Mouse (Mus musculus) adrenal gland, adult (tissue): Measurements from ENCODE around the gene Glce.

Source experiments
- DNase-seq, 2 experiments: peaks; one replicate each; pipeline ENCODE4 v3.0.0; 2022 to 2023; ENCODE audit warnings: low spot score in 1 of 2; ENCODE audit not compliant: inconsistent age in 2 of 2

Glce gene

GRCm38 (mm10) chr9:62124266-62124665, 1.8 kb upstream of the Glce start:
- DNase-seq: no peak

GRCm38 (mm10) chr9:62123496-62123895, 1.0 kb upstream of the Glce start:
- DNase-seq: no peak

- peak; percentile 51 to 84 for DNase-seq
Measured at GRCm38 (mm10) chr9:62121551-62122447, 656 bp downstream of the Glce start.

GRCm38 (mm10) chr9:62118754-62119153, 3.7 kb downstream of the Glce start:
- peak in 1 of 2 experiments; percentile 68 for DNase-seq

GRCm38 (mm10) chr9:62115826-62116225, 6.6 kb downstream of the Glce start:
- DNase-seq: no peak

GRCm38 (mm10) chr9:62096603-62097002, 25.9 kb downstream of the Glce start:
- DNase-seq: no peak

GRCm38 (mm10) chr9:62091604-62092003, 30.9 kb downstream of the Glce start:
- peak; percentile 74 to 90 for DNase-seq

- peak in 1 of 2 experiments; percentile 66 for DNase-seq
Measured at GRCm38 (mm10) chr9:62085548-62085947, 36.9 kb downstream of the Glce start.

GRCm38 (mm10) chr9:62084896-62085295, 37.6 kb downstream of the Glce start:
- peak; percentile 25 to 71 for DNase-seq

- DNase-seq: peak; percentile 36 to 64
Measured at GRCm38 (mm10) chr9:62082986-62083385, 39.5 kb downstream of the Glce start.

- DNase-seq: no peak
Measured at GRCm38 (mm10) chr9:62081542-62081941, 40.9 kb downstream of the Glce start.

GRCm38 (mm10) chr9:62080028-62080760, 42.3 kb downstream of the Glce start:
- DNase-seq: no peak

GRCm38 (mm10) chr9:62062234-62062633, 60.2 kb downstream of the Glce start:
- no peak for DNase-seq

GRCm38 (mm10) chr9:62060431-62060830, 62.0 kb downstream of the Glce start:
- DNase-seq: no peak

- no peak for DNase-seq
Measured at GRCm38 (mm10) chr9:62059941-62060340, 62.5 kb downstream of the Glce start.

- DNase-seq: no peak
Measured at GRCm38 (mm10) chr9:62057881-62058506, 64.5 kb downstream of the Glce start.

GRCm38 (mm10) chr9:62056206-62056605, 66.2 kb downstream of the Glce start:
- no peak for DNase-seq

GRCm38 (mm10) chr9:62050801-62051200, 71.7 kb downstream of the Glce start:
- DNase-seq: peak in 1 of 2 experiments; percentile 47

- peak in 1 of 2 experiments; percentile 41 for DNase-seq
Measured at GRCm38 (mm10) chr9:62049166-62049565, 73.3 kb downstream of the Glce start.

GRCm38 (mm10) chr9:62042167-62042566, 80.3 kb downstream of the Glce start:
- no peak for DNase-seq

- DNase-seq: peak; percentile 85 to 94
Measured at GRCm38 (mm10) chr9:62040008-62040608, 82.3 kb downstream of the Glce start.
